Mouse (Mus musculus): ENCODE results near the gene U90926. TPM values are rescaled to one million over a fixed set of nuclear protein-coding genes. Genes with fewer than 3 reads are reported as not detected.
"Not testable (repeated sequence)": the region's sequence is repeated elsewhere in the genome, so short reads cannot be mapped to it uniquely, and the experiment has no call there.

The U90926 gene
- total RNA-seq, 2 experiments from 2014 or later, result not detected

- DNase-seq (ENCODE audit: low spot score), result no peak
- intact Hi-C loops (cut with DNase I), result no loop called here
These were observed 4.6 kb upstream of the U90926 start for GRCm38 (mm10) chr5:92219826-92220225.

- no peak for DNase-seq (ENCODE audit: low spot score)
- intact Hi-C loops (cut with DNase I), result no loop called here
These were observed 3.9 kb upstream of the U90926 start for GRCm38 (mm10) chr5:92218915-92219793.

DNA sequence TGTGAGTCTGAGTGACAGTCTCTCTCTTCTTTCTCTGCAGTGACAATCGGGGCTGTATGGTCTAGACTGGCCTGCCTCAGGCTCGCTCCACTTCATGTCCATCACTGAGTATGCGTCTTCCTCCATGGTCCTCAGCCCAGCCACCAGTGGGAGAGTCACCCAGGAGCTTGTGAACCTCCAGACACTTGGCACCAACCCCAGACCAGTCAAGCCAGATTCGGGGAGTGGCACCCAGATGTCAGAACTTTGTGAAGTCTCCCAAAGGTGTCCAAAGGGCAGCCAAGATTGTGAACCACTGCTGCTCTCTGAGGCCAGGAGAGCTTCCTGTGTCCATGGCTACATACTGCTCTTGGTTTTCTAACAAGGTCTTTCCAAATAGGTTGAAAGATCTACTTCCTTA, 3.0 kb downstream of the U90926 start:
- DNase-seq (ENCODE audit: low spot score), result no peak
- intact Hi-C loops (cut with DNase I), result no loop called here

DNA sequence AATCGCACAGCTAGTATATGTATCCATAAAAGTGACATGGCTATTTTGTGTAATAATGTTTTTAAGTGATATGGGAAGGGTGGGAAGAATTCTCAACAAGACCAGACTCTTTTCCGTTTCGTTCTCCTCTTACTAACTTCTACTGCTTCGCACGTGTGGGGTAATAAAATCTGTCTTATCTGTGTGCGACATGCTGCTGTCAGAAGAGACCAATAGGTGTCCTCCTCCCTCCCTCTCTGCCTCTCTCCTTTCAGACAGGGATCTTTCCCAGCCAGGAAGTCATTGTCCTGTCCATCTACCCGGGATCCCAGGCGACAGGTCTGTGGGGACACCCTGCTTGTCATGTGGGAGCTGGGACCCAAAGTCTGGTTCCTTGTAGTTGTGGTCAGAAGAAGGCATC, 5.0 kb downstream of the U90926 start:
- intact Hi-C loops (cut with DNase I), result no loop called here

GRCm38 (mm10) chr5:92206121-92206520, 9.1 kb downstream of the U90926 start:
- no peak for DNase-seq (ENCODE audit: low spot score)
- intact Hi-C loops (cut with DNase I), result no loop called here

More for the DNA sequence above, 5.0 kb downstream of the U90926 start:
- DNase-seq (ENCODE audit: low spot score), result no peak

DNA sequence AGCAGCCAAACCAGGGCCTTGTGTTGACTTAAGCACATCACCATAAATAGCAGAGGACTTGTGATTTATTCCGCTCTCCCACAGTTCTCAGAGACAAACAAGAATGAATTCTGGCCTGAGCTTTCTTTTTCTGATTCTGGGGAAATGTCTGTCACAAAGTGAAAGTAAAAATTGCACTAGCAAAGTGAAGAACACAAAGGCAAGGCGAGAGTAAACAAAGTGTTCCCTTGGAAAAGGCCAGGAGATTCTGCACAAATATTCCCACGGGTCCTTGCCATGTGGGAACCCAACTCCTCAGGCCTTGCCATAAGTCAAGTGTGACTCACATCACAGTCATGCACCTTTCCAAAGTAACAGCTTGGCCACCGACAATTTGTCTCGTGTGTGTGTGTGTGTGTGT, 9.5 kb downstream of the U90926 start:
- intact Hi-C loops (cut with DNase I), result no loop called here
- DNase-seq (ENCODE audit: low spot score), result no peak

DNA sequence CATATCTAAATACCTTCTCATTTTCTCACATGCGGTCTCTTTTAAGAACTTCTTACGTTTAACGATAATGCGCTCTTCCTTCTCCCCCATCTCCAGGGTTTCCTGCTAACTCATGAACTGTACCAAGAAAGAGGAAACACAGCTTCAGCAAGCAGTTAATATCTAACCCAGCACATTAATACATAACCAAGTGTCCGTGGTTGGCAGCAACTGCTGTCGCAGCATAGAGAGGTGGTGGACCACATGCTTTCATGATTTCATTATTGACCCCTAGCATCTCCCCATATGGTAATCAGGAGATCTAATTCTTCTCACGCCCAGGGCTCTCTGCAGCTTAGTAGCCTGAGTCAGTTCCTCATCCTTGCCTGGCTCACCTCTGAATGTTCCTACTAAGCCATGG, 10.0 kb downstream of the U90926 start:
- intact Hi-C loops (cut with DNase I), result no loop called here
- no peak for DNase-seq (ENCODE audit: low spot score)

GRCm38 (mm10) chr5:92204162-92205036, 10.8 kb downstream of the U90926 start:
- intact Hi-C loops (cut with DNase I), result no loop called here

DNA sequence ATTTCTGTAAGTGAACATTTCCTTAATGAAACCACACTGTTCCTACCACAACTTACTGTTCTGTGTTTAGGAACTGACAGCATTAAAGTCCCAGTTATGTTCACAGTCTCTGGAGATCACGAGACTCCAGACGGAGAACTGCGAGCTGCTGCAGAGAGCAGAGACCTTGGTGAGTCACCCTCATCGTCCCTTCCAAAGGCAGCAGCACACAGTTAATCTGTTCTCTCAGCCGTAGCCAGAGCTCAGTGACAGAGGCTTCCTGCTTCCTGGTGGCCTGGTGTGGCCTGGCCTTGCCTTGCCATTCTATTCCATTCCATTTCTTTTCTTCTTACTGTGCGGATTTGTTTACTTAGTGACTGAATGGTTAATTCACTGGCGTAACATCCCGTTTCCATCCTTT, 16.9 kb downstream of the U90926 start:
- intact Hi-C loops (cut with DNase I), result no loop called here
- no peak for DNase-seq (ENCODE audit: low spot score)

More at GRCm38 (mm10) chr5:92204162-92205036, 10.8 kb downstream of the U90926 start:
- no peak for DNase-seq (ENCODE audit: low spot score)

- intact Hi-C loops (cut with DNase I), result no loop called here
- no peak for DNase-seq (ENCODE audit: low spot score)
These were observed 18.1 kb downstream of the U90926 start for GRCm38 (mm10) chr5:92196895-92197811.

DNA sequence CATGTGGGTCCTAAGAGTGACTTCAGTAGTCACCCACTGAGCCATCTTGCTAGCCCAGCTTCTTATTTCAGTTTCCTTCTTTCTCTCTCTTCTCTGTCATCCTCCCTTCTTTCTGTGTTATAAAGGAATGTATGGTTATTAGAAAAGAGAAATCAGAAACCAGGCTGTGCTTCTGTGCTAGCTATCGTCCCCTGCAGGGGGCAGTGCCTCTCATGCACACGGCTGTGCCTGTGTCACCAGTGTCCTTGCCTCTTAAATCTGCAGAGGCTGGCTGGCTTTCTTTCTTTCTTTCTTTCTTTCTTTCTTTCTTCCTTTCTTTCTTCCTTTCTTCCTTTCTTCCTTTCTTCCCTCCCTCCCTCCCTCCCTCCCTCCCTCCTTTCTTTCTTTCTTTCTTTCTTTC, 19.5 kb downstream of the U90926 start:
- intact Hi-C loops (cut with DNase I), result loop anchor here (2.0 kb wide), 1 partner anchor 43 kb away; no protein-coding TSS in a partner anchor
- not testable (repeated sequence) for DNase-seq (ENCODE audit: low spot score)

DNA sequence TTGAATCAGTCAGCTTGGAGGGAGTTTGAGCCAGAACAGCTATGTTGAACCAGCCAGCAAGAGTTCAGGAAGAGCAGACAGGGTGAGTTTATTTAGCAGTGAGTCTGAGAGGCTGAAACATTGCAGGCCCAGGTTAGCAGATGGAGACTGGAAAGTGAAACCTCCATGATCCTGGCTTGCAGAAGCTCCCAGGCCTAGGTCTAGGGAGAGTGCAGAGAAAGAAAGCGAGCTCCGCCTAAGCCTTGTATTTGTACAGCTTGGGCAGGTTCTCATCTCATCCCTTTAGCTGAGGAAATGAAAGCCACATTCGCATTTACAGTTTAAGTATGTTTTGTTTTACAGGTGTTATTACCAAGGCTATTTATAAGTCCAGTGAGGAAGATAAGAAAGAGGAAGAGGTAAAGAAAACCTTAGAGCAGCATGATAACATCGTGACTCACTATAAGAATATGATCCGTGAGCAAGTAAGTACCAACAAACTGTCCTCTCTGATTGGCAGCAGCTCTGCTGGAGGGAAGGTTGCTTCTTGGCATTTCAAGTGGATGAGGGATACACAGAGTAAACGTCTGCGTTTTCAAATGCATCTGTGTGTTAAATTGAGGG, 26.2 kb downstream of the U90926 start:
- DNase-seq (ENCODE audit: low spot score), result no peak
- intact Hi-C loops (cut with DNase I), result no loop called here

DNA sequence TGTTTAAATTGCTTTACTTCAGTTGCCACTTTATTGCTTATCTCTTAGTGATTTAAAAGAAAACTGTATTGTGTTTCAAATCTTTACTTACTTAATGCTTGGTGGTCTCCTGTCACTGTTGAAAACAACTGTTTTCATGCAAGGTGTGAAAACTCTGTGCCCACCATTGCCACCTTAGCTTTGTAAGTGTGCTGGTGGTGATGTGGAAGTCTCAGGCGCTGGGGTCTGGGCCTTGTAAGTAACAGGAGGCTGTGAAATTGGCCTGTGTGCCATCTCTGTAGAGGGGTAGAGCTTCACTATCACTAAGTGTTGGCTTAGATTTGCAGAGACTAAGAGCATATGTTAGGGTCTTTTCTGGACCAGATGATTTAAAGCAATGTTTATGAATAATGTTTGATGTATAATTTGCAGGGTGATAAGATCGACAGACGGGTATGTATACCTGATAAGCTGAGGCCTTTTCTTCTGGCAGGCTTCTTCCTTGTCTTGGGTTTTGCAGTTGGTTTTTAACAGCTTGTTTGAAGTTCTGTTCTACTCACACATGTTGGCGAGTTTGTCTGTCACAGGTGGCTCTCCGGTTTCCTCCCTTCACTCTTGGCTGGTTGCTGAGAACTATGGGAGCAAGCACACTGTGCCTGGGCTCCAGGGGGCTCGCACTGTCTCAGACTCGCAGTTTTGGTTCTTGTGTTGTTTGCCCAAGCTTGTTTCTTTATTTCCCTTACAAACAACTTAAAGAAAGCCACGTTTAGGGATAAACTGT, 32.0 kb downstream of the U90926 start:
- DNase-seq (ENCODE audit: low spot score), result no peak
- intact Hi-C loops (cut with DNase I), result no loop called here

GRCm38 (mm10) chr5:92165976-92166375, 49.2 kb downstream of the U90926 start:
- intact Hi-C loops (cut with DNase I), result no loop called here
- DNase-seq (ENCODE audit: low spot score), result no peak

Other genes with a start within 250 kb of the U90926 start
- gene Odaph, start 227.9 kb downstream of the U90926 start, total RNA-seq (2021), result not detected
- 1 to 10 TPM; 3.6 to 4.4 TPM for gene Cdkl2, start 171.5 kb downstream of the U90926 start, total RNA-seq (2021)
- 10 to 100 TPM; 64.4 to 67.9 TPM for gene G3bp2, start 131.7 kb downstream of the U90926 start, total RNA-seq (2021)
- gene Uso1, start 77.5 kb downstream of the U90926 start, total RNA-seq (2021), result 10 to 100 TPM; 38.2 to 38.3 TPM
- under 1 TPM in 1 of 2 experiments, not detected in 1; 0.16 TPM for gene Ppef2, start 40.9 kb upstream of the U90926 start, total RNA-seq (2021)
- gene Naaa, start 62.8 kb upstream of the U90926 start, total RNA-seq (2021), result 10 to 100 TPM; 12.6 to 12.9 TPM
- gene Sdad1, start 95.1 kb upstream of the U90926 start, total RNA-seq (2021), result 10 to 100 TPM; 11.2 to 12.3 TPM
- 1 to 10 TPM; 1.7 to 2.6 TPM for gene Cxcl9, start 112.7 kb upstream of the U90926 start, total RNA-seq (2021)
- 100 to 1,000 TPM; 689 to 788 TPM for gene Art3, start 116.4 kb upstream of the U90926 start, total RNA-seq (2021)
- not detected for gene Cxcl10, start 133.5 kb upstream of the U90926 start, total RNA-seq (2021)
- 10 to 100 TPM; 16.5 to 17.0 TPM for gene Nup54, start 219.8 kb upstream of the U90926 start, total RNA-seq (2021)